Mouse (Mus musculus): ENCODE measurements at regions not wholly inside any gene's neighbourhood (a gene's known extent, or its start where the extent isn't known, plus 50 kb on each side); places are given as distances from the start of the nearest gene placed in this dataset.

DNA sequence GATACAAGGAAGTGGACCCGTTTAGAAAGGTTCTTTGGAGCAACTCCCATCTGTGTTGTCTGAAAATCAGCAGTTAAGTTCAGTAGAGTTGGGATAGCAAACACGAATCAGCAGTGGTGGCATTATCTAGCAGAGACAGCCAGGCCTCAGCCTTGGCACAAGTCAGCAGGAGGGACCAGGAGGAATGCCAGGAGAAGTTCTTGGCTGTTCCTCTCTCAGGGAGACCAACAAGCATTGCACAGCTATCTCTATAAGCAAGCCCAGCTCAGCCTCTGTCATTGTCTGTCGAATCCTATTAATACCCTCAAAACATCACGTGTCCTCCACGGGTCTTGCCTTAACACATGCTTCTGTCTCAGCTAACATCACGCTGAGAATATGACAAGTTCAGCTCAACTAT is 219.8 kb downstream of the Gm19935 start:
- 91% methylated on average over 6 of the region's 6 CpGs for WGBS
- no peak for ATAC-seq
- no peak overlapping the region for H3K27ac ChIP-seq (ENCODE audit: low read length)
- no peaks in the 10 kb centered on the region for H3K27me3 ChIP-seq (ENCODE audit: control insufficient read depth, insufficient read depth, low read depth, low read length)
- no peaks in the 10 kb centered on the region for H3K4me1 ChIP-seq (ENCODE audit: control insufficient read depth, insufficient read depth, low read length)
- no peaks in the 10 kb centered on the region for H3K9me3 ChIP-seq (replicated peaks; ENCODE audit: control insufficient read depth, low read length, poor library complexity, severe bottlenecking)
- no peaks in the 10 kb centered on the region for H3K36me3 ChIP-seq (ENCODE audit: control insufficient read depth, insufficient read depth, low read length)
- H3K9ac ChIP-seq (ENCODE audit: low read depth, low read length) = no peak overlapping the region
- H3K4me2 ChIP-seq (ENCODE audit: low read length) = no peak overlapping the region
- no peak overlapping the region for H3K4me3 ChIP-seq (ENCODE audit: low read depth, low read length)

DNA sequence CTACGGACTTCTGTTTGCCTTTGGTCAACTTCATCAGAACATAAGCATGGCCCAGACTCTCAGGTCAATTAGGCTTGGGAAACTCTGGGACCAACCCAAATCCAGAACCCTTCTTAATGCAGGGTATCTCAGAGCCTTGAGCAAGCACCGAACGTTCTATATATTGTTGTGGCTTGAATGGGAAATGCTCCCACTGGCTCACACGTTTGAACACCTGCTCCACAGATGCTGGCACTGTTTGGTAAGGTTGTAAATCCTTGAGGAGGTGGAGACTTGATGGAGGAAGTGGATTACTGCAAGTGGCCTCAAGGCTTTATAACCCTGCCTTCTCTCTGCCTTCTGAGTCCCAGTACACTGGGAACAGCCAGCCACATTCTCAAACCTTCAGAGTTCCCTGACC is 231.3 kb upstream of the Tox3 start:
- 88% methylated on average over 4 of the region's 4 CpGs for WGBS
- H3K9me3 ChIP-seq (replicated peaks; ENCODE audit: control insufficient read depth, low read length, poor library complexity, severe bottlenecking) = no peaks in the 10 kb centered on the region
- no peaks in the 10 kb centered on the region for H3K4me1 ChIP-seq (ENCODE audit: control insufficient read depth, insufficient read depth, low read length)
- H3K36me3 ChIP-seq (ENCODE audit: control insufficient read depth, insufficient read depth, low read length) = no peaks in the 10 kb centered on the region
- no peak overlapping the region for H3K4me3 ChIP-seq (ENCODE audit: low read depth, low read length)
- no peak overlapping the region for H3K27ac ChIP-seq (ENCODE audit: low read length)
- no peak for ATAC-seq
- H3K9ac ChIP-seq (ENCODE audit: low read depth, low read length) = no peak overlapping the region
- H3K4me2 ChIP-seq (ENCODE audit: low read length) = no peak overlapping the region
- H3K27me3 ChIP-seq (ENCODE audit: control insufficient read depth, insufficient read depth, low read depth, low read length) = no peaks in the 10 kb centered on the region

DNA sequence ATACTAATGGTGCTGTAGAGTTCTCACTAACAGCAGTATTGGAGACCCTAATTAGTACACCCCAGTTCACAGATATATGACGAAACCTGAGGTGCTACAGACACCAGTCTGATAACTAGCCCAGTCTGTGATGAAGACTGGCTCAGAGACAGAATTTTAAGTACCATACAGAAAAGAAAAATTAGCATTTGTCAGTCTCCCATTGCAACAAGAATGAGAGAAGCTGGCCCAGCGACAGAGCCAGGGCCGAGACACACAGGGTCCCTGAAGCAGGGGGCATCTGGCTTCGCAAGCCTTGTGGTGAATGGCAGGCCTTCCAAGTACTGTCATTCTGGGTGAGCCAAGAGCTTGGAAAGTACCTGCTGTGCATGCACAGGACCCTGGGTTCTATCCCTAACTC is 228.8 kb upstream of the Tox3 start:
- H3K27me3 ChIP-seq (ENCODE audit: control insufficient read depth, insufficient read depth, low read depth, low read length) = no peaks in the 10 kb centered on the region
- WGBS = 43% methylated on average over 4 of the region's 4 CpGs
- no peaks in the 10 kb centered on the region for H3K9me3 ChIP-seq (replicated peaks; ENCODE audit: control insufficient read depth, low read length, poor library complexity, severe bottlenecking)
- H3K4me1 ChIP-seq (ENCODE audit: control insufficient read depth, insufficient read depth, low read length) = no peaks in the 10 kb centered on the region
- ATAC-seq = no peak
- no peak overlapping the region for H3K27ac ChIP-seq (ENCODE audit: low read length)
- H3K9ac ChIP-seq (ENCODE audit: low read depth, low read length) = no peak overlapping the region
- H3K4me2 ChIP-seq (ENCODE audit: low read length) = no peak overlapping the region
- H3K4me3 ChIP-seq (ENCODE audit: low read depth, low read length) = no peak overlapping the region
- no peaks in the 10 kb centered on the region for H3K36me3 ChIP-seq (ENCODE audit: control insufficient read depth, insufficient read depth, low read length)

DNA sequence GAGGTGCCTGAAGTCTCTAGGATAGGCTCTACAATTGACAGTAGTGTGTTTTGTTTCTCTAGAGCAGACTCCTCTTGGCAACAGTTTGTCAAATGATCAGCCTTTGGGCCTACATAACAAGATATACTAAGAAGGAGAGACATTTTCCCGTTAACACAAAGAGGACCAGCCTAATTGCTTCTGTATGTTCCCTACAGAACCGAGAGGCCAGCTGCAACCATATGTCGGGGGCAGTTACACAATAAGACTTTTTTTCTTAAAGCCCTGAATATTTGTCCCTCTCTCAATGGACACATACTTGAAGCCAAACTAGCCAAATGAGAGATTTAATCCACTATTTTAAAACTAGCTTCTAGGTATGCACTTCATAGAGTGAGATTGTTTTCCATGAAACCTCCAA is 226.5 kb upstream of the Tox3 start:
- Histone ChIP-seq H3K4me1 (ENCODE audit: control insufficient read depth, insufficient read depth, low read length) (no peaks in the 10 kb centered on the region), H3K9me3 (replicated peaks; ENCODE audit: control insufficient read depth, low read length, poor library complexity, severe bottlenecking) (no peaks in the 10 kb centered on the region), H3K36me3 (ENCODE audit: control insufficient read depth, insufficient read depth, low read length) (no peaks in the 10 kb centered on the region), H3K27ac (ENCODE audit: low read length) (no peak overlapping the region), H3K4me2 (ENCODE audit: low read length) (no peak overlapping the region), H3K27me3 (ENCODE audit: control insufficient read depth, insufficient read depth, low read depth, low read length) (no peaks in the 10 kb centered on the region), H3K4me3 (ENCODE audit: low read depth, low read length) (no peak overlapping the region), H3K9ac (ENCODE audit: low read depth, low read length) (no peak overlapping the region)
- 75% methylated on average over 3 of the region's 3 CpGs for WGBS
- ATAC-seq = no peak

- H3K9me3 ChIP-seq (replicated peaks; ENCODE audit: control insufficient read depth, low read length, poor library complexity, severe bottlenecking) = no peaks in the 10 kb centered on the region
- 75% methylated on average over 7 of the region's 7 CpGs for WGBS
- H3K27ac ChIP-seq (ENCODE audit: low read length) = no peak overlapping the region
- no peak overlapping the region for H3K4me2 ChIP-seq (ENCODE audit: low read length)
- no peak for ATAC-seq
- H3K4me3 ChIP-seq (ENCODE audit: low read depth, low read length) = no peak overlapping the region
- H3K27me3 ChIP-seq (ENCODE audit: control insufficient read depth, insufficient read depth, low read depth, low read length) = no peaks in the 10 kb centered on the region
- no peaks in the 10 kb centered on the region for H3K4me1 ChIP-seq (ENCODE audit: control insufficient read depth, insufficient read depth, low read length)
- no peaks in the 10 kb centered on the region for H3K36me3 ChIP-seq (ENCODE audit: control insufficient read depth, insufficient read depth, low read length)
- H3K9ac ChIP-seq (ENCODE audit: low read depth, low read length) = no peak overlapping the region
Measured at GRCm38 (mm10) chr8:90556079-90556427, 207.9 kb upstream of the Tox3 start.

GRCm38 (mm10) chr8:90555415-90556078 is 207.4 kb upstream of the Tox3 start:
- H3K27ac ChIP-seq (ENCODE audit: low read length) = no peak overlapping the region
- H3K4me2 ChIP-seq (ENCODE audit: low read length) = no peak overlapping the region
- no peak overlapping the region for H3K4me3 ChIP-seq (ENCODE audit: low read depth, low read length)
- ATAC-seq = no peak
- H3K9ac ChIP-seq (ENCODE audit: low read depth, low read length) = no peak overlapping the region
- no peaks in the 10 kb centered on the region for H3K4me1 ChIP-seq (ENCODE audit: control insufficient read depth, insufficient read depth, low read length)
- no peaks in the 10 kb centered on the region for H3K27me3 ChIP-seq (ENCODE audit: control insufficient read depth, insufficient read depth, low read depth, low read length)
- H3K36me3 ChIP-seq (ENCODE audit: control insufficient read depth, insufficient read depth, low read length) = no peaks in the 10 kb centered on the region
- WGBS = 75% methylated on average over 14 of the region's 14 CpGs
- H3K9me3 ChIP-seq (replicated peaks; ENCODE audit: control insufficient read depth, low read length, poor library complexity, severe bottlenecking) = no peaks in the 10 kb centered on the region

DNA sequence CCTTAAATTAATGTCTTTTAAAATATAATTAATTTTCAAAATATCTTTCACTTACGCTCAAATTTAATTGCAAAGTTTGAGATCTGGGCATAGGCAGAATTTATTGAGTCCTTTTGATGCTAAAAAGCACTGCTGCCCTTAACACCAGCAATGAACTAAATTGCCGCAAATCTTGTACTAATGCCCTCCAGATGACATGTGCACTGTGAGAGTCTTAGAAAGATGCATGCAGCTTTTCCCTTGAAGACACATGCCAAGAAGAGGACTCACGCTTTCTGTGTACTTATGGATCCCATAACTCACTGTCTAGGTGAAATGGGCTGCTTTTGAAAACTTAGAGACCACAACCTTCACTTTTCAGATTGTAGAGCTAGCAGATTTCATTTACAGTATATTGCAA is 199.1 kb upstream of the Tox3 start:
- ATAC-seq = no peak
- Histone ChIP-seq H3K27ac (ENCODE audit: low read length) (no peak overlapping the region), H3K4me2 (ENCODE audit: low read length) (no peak overlapping the region), H3K4me3 (ENCODE audit: low read depth, low read length) (no peak overlapping the region), H3K4me1 (ENCODE audit: control insufficient read depth, insufficient read depth, low read length) (peaks cover 9% of the 10 kb centered on the region; the same call in 1 of the 2 replicates), H3K27me3 (ENCODE audit: control insufficient read depth, insufficient read depth, low read depth, low read length) (no peaks in the 10 kb centered on the region), H3K36me3 (ENCODE audit: control insufficient read depth, insufficient read depth, low read length) (no peaks in the 10 kb centered on the region), H3K9me3 (replicated peaks; ENCODE audit: control insufficient read depth, low read length, poor library complexity, severe bottlenecking) (no peaks in the 10 kb centered on the region), H3K9ac (ENCODE audit: low read depth, low read length) (no peak overlapping the region)
- WGBS = 85% methylated on average over 3 of the region's 3 CpGs

- H3K4me2 ChIP-seq (ENCODE audit: low read length) = no peak overlapping the region; the same call in 1 of the 2 replicates
- ATAC-seq = no peak
Measured at GRCm38 (mm10) chr8:90542619-90543018, 194.5 kb upstream of the Tox3 start.

DNA sequence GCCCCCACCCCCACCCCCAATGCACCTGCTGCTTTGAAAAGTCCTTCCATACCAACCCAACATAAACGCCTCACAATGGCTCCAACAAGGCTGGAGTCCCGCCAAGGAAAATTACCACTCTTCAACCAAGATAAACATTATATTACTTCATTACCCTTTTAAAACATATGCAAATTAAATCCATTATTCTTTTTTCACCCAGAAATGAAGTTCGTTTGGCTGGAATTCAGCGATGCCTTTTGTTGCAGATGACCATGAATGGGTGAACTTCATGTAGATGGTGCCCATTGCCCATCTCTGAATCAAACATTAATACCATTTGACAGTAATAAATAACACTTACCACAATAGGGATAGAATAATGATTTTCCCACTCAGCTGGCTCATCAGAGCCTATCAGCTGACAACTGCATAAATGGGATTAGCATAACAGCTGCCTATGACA is 188.1 kb upstream of the Tox3 start:
- Histone ChIP-seq H3K27ac (ENCODE audit: low read length) (no peak overlapping the region), H3K36me3 (ENCODE audit: control insufficient read depth, insufficient read depth, low read length) (no peaks in the 10 kb centered on the region), H3K4me2 (ENCODE audit: low read length) (no peak overlapping the region), H3K4me1 (ENCODE audit: control insufficient read depth, insufficient read depth, low read length) (peaks cover 2% of the 10 kb centered on the region; the same call in 1 of the 2 replicates), H3K9me3 (replicated peaks; ENCODE audit: control insufficient read depth, low read length, poor library complexity, severe bottlenecking) (no peaks in the 10 kb centered on the region), H3K27me3 (ENCODE audit: control insufficient read depth, insufficient read depth, low read depth, low read length) (no peaks in the 10 kb centered on the region), H3K9ac (ENCODE audit: low read depth, low read length) (no peak overlapping the region), H3K4me3 (ENCODE audit: low read depth, low read length) (no peak overlapping the region)
- 37% methylated on average over 4 of the region's 4 CpGs for WGBS
- peak; percentile 51; the same call in 1 of the 2 replicates for ATAC-seq

More at GRCm38 (mm10) chr8:90542619-90543018, 194.5 kb upstream of the Tox3 start:
- H3K27me3 ChIP-seq (ENCODE audit: control insufficient read depth, insufficient read depth, low read depth, low read length) = no peaks in the 10 kb centered on the region
- peaks cover 9% of the 10 kb centered on the region; the same call in 1 of the 2 replicates for H3K4me1 ChIP-seq (ENCODE audit: control insufficient read depth, insufficient read depth, low read length)
- 46% methylated on average over 8 of the region's 8 CpGs for WGBS
- no peak overlapping the region for H3K9ac ChIP-seq (ENCODE audit: low read depth, low read length)
- H3K9me3 ChIP-seq (replicated peaks; ENCODE audit: control insufficient read depth, low read length, poor library complexity, severe bottlenecking) = no peaks in the 10 kb centered on the region
- H3K4me3 ChIP-seq (ENCODE audit: low read depth, low read length) = no peak overlapping the region
- H3K27ac ChIP-seq (ENCODE audit: low read length) = no peak overlapping the region
- no peaks in the 10 kb centered on the region for H3K36me3 ChIP-seq (ENCODE audit: control insufficient read depth, insufficient read depth, low read length)

Data from midbrain, embryonic 16.5 days (tissue).